Mouse (Mus musculus): ENCODE measurements around the gene Zp3r. TPM values are rescaled to one million over a fixed set of nuclear protein-coding genes. Genes with fewer than 3 reads are reported as not detected.

The Zp3r gene
- total RNA-seq, 2 experiments from 2014 or later, result not detected

Other genes with a start within 250 kb of the Zp3r start
- under 1 TPM; 0.42 to 0.66 TPM for gene Cd55b, start 206.6 kb downstream of the Zp3r start, total RNA-seq (2021)
- gene Cd55, start 166.9 kb downstream of the Zp3r start, total RNA-seq (2021), result 10 to 100 TPM; 24.3 to 35.9 TPM
- not detected for gene C4bp, start 32.0 kb upstream of the Zp3r start, total RNA-seq (2021)
- gene Gm29427, start 86.2 kb upstream of the Zp3r start, total RNA-seq (2021), result under 1 TPM in 1 of 2 experiments, not detected in 1; 0.16 TPM
- 1 to 10 TPM; 3.3 to 3.7 TPM for gene Yod1, start 87.7 kb upstream of the Zp3r start, total RNA-seq (2021)
- gene Pfkfb2, start 99.6 kb upstream of the Zp3r start, total RNA-seq (2021), result 10 to 100 TPM in 1 of 2 experiments, 1 to 10 TPM in 1; 10.0 to 10.7 TPM
- under 1 TPM; 0.44 to 0.49 TPM for gene AA986860, start 102.4 kb upstream of the Zp3r start, total RNA-seq (2021)
- not detected for gene Fcamr, start 171.3 kb upstream of the Zp3r start, total RNA-seq (2021)
- gene Pigr, start 197.1 kb upstream of the Zp3r start, total RNA-seq (2021), result not detected
- gene Fcmr, start 236.0 kb upstream of the Zp3r start, total RNA-seq (2021), result not detected